Mouse (Mus musculus) embryonic facial prominence, embryonic 14.5 days (tissue): ENCODE measurements around the gene Fmnl1. TPM values are rescaled to one million over a fixed set of nuclear protein-coding genes. Genes with fewer than 3 reads are reported as not detected.

ENCODE experiments used
- ATAC-seq: fragments of 200-750 bp; cut with Nextera tagmentation; 2 replicates; pipeline ENCODE4 v1.8.0; 2017; ENCODE audit warnings: low read depth, moderate number of reproducible peaks, moderate TSS enrichment
- DNase-seq: peaks from one replicate; pipeline ENCODE4 v3.0.0-alpha.2; 2015; ENCODE audit warnings: low spot score
- H3K27ac ChIP-seq: fragments of 300-500 bp; sonication (generic); replicated peaks from 2 replicates; pipeline ENCODE4 v1.5.1; 2014; ENCODE audit warnings: low read depth, mild to moderate bottlenecking, low read length, moderate library complexity
- H3K27me3 ChIP-seq: fragments of 300-500 bp; sonication (generic); replicated peaks from 2 replicates; pipeline ENCODE4 v1.6.1; 2014; ENCODE audit warnings: low read length; ENCODE audit not compliant: control insufficient read depth, insufficient read depth
- H3K36me3 ChIP-seq: fragments of 300-500 bp; sonication (generic); 2 replicates; pipeline ENCODE4 v1.6.1; 2014; ENCODE audit warnings: low read length, mixed read lengths; ENCODE audit not compliant: control insufficient read depth, insufficient read depth
- H3K4me1 ChIP-seq: fragments of 300-500 bp; sonication (generic); 2 replicates; pipeline ENCODE4 v1.6.1; 2014; ENCODE audit warnings: antibody characterized with exemption, low read length; ENCODE audit not compliant: control insufficient read depth, insufficient read depth
- H3K4me2 ChIP-seq: fragments of 300-500 bp; sonication (generic); 2 replicates; pipeline ENCODE4 v1.6.1; 2014; ENCODE audit warnings: low read depth, mild to moderate bottlenecking, low read length, moderate library complexity, mixed read lengths
- H3K4me3 ChIP-seq: fragments of 300-500 bp; sonication (generic); 2 replicates; pipeline ENCODE4 v1.5.1; 2014; ENCODE audit warnings: low read depth, mild to moderate bottlenecking, low read length
- H3K9ac ChIP-seq: fragments of 300-500 bp; sonication (generic); 2 replicates; pipeline ENCODE4 v1.6.1; 2014; ENCODE audit warnings: low read depth, mild to moderate bottlenecking, low read length, moderate library complexity, mixed read lengths
- H3K9me3 ChIP-seq: fragments of 300-500 bp; sonication (generic); 2 replicates; pipeline ENCODE4 v1.6.1; 2016; ENCODE audit warnings: low read length; ENCODE audit not compliant: control insufficient read depth
- WGBS: fragments of 180-500 bp; shearing (Covaris S2); extraction: QIAGEN DNeasy Blood & Tissue Kit; methylation state at CpG from one replicate; pipeline ENCODE4 v1.1.7; 2014; 5-methylcytosine and 5-hydroxymethylcytosine counted together
- polyA plus RNA-seq: library from polyadenylated mRNA; unstranded; fragments of >200 nt; fragmentation: Nextera tagmentation; extraction: Ambion mirVana; gene quantifications from 2 replicates; pipeline ENCODE4 v1.2.1, GENCODE M21; 2014

The Fmnl1 gene
- polyA plus RNA-seq, 1 experiment from 2014 or later, result 3.3 TPM

- H3K4me2 ChIP-seq, result peak overlapping the region; percentile 98
Measured at GRCm38 (mm10) chr11:103171286-103171620, 346 bp downstream of the Fmnl1 start.

GRCm38 (mm10) chr11:103171703-103172391 is 940 bp downstream of the Fmnl1 start:
- ATAC-seq (no peak), DNase-seq (no peak)
- Histone ChIP-seq H3K27me3 (peaks cover 36% of the 10 kb centered on the region), H3K9ac (no peak overlapping the region), H3K4me1 (no peaks in the 10 kb centered on the region; the same call in 1 of the 2 replicates), H3K27ac (no peak overlapping the region), H3K9me3 (no peaks in the 10 kb centered on the region), H3K4me2 (peak overlapping the region; percentile 98), H3K4me3 (peak overlapping the region; percentile 60; the same call in 1 of the 2 replicates), H3K36me3 (no peaks in the 10 kb centered on the region)
- WGBS, result 48% methylated on average over 9 of the region's 9 CpGs

More at GRCm38 (mm10) chr11:103171286-103171620, 346 bp downstream of the Fmnl1 start:
- no peak for DNase-seq
- 0% methylated on average over 7 of the region's 23 CpGs for WGBS
- no peak for ATAC-seq
- peak overlapping the region; percentile 60 for H3K4me3 ChIP-seq
- peaks cover 36% of the 10 kb centered on the region for H3K27me3 ChIP-seq
- H3K9me3 ChIP-seq, result no peaks in the 10 kb centered on the region
- H3K4me1 ChIP-seq, result no peaks in the 10 kb centered on the region; the same call in 1 of the 2 replicates
- H3K9ac ChIP-seq, result peak overlapping the region; percentile 62
- no peaks in the 10 kb centered on the region for H3K36me3 ChIP-seq
- no peak overlapping the region for H3K27ac ChIP-seq

- no peaks in the 10 kb centered on the region; the same call in 1 of the 2 replicates for H3K4me1 ChIP-seq
- no peaks in the 10 kb centered on the region for H3K36me3 ChIP-seq
- no peak overlapping the region for H3K4me3 ChIP-seq
- 62% methylated on average over 6 of the region's 6 CpGs for WGBS
- no peak overlapping the region for H3K9ac ChIP-seq
- no peak overlapping the region for H3K27ac ChIP-seq
- no peak overlapping the region for H3K4me2 ChIP-seq
- H3K27me3 ChIP-seq, result peaks cover 36% of the 10 kb centered on the region
- H3K9me3 ChIP-seq, result no peaks in the 10 kb centered on the region
- ATAC-seq (no peak), DNase-seq (no peak)
Measured at GRCm38 (mm10) chr11:103172392-103173040, 1.6 kb downstream of the Fmnl1 start.

- DNase-seq (no peak), ATAC-seq (no peak)
- no peak overlapping the region for H3K9ac ChIP-seq
- H3K9me3 ChIP-seq, result no peaks in the 10 kb centered on the region
- WGBS, result 81% methylated on average over 7 of the region's 7 CpGs
- H3K4me3 ChIP-seq, result no peak overlapping the region
- H3K27me3 ChIP-seq, result peaks cover 36% of the 10 kb centered on the region
- no peak overlapping the region for H3K27ac ChIP-seq
- no peaks in the 10 kb centered on the region; the same call in 1 of the 2 replicates for H3K4me1 ChIP-seq
- no peaks in the 10 kb centered on the region for H3K36me3 ChIP-seq
- no peak overlapping the region for H3K4me2 ChIP-seq
Measured at GRCm38 (mm10) chr11:103173041-103173770, 2.3 kb downstream of the Fmnl1 start.

GRCm38 (mm10) chr11:103173771-103174344 is 3.0 kb downstream of the Fmnl1 start:
- peaks cover 35% of the 10 kb centered on the region for H3K27me3 ChIP-seq

GRCm38 (mm10) chr11:103174411-103174832 is 3.5 kb downstream of the Fmnl1 start:
- H3K27me3 ChIP-seq, result peaks cover 29% of the 10 kb centered on the region
- no peaks in the 10 kb centered on the region for H3K36me3 ChIP-seq
- no peak overlapping the region for H3K4me3 ChIP-seq
- DNase-seq (no peak), ATAC-seq (no peak)
- WGBS, result 74% methylated on average over 5 of the region's 5 CpGs
- no peaks in the 10 kb centered on the region for H3K9me3 ChIP-seq
- H3K4me2 ChIP-seq, result no peak overlapping the region
- no peak overlapping the region for H3K9ac ChIP-seq
- no peak overlapping the region for H3K27ac ChIP-seq
- H3K4me1 ChIP-seq, result no peaks in the 10 kb centered on the region; the same call in 1 of the 2 replicates

More at GRCm38 (mm10) chr11:103173771-103174344, 3.0 kb downstream of the Fmnl1 start:
- H3K36me3 ChIP-seq, result no peaks in the 10 kb centered on the region
- H3K4me3 ChIP-seq, result no peak overlapping the region
- H3K9ac ChIP-seq, result no peak overlapping the region
- ATAC-seq, result no peak
- H3K4me1 ChIP-seq, result no peaks in the 10 kb centered on the region; the same call in 1 of the 2 replicates
- no peak overlapping the region for H3K4me2 ChIP-seq
- no peak overlapping the region for H3K27ac ChIP-seq
- no peaks in the 10 kb centered on the region for H3K9me3 ChIP-seq
- no peak for DNase-seq
- WGBS, result 91% methylated on average over 11 of the region's 11 CpGs

- H3K27me3 ChIP-seq, result peaks cover 24% of the 10 kb centered on the region
Measured at GRCm38 (mm10) chr11:103174891-103175391, 4.0 kb downstream of the Fmnl1 start.

More at GRCm38 (mm10) chr11:103174891-103175391, 4.0 kb downstream of the Fmnl1 start:
- Histone ChIP-seq H3K36me3 (no peaks in the 10 kb centered on the region), H3K9ac (no peak overlapping the region), H3K4me1 (no peaks in the 10 kb centered on the region; the same call in 1 of the 2 replicates), H3K27ac (no peak overlapping the region), H3K4me3 (no peak overlapping the region), H3K4me2 (no peak overlapping the region), H3K9me3 (no peaks in the 10 kb centered on the region)
- 33% methylated on average over 8 of the region's 8 CpGs for WGBS
- DNase-seq (peak; percentile 19), ATAC-seq (no peak)
